In genomic region chr11:77766351-77767001, GRCm38 (mm10) we compare ENCODE assay signal across 8 mouse cellular contexts. TPM values are rescaled to one million over a fixed set of nuclear protein-coding genes. Genes with fewer than 3 reads are reported as not detected.
DNase-seq lines count a peak whose midpoint lies in the region; ATAC-seq and TF ChIP-seq lines count a peak whose summit lies in the region.

No protein-coding gene starts in this region.

- H3K4me1 ChIP-seq in heart, embryonic 12.5 days (replicated peaks) = peaks cover 45% of the 10 kb centered on the region
- H3K4me1 ChIP-seq in kidney, embryonic 15.5 days = peaks cover 53% of the 10 kb centered on the region
- H3K4me1 ChIP-seq in neural tube, embryonic 14.5 days (ENCODE audit: control insufficient read depth, insufficient read depth, low read length) = peaks cover 35% of the 10 kb centered on the region

- peak overlapping the region; percentile 99 for H3K27ac ChIP-seq in layer of hippocampus, adult 2 months
- peak overlapping the region; percentile 69 for H3K27ac ChIP-seq in heart, embryonic 12.5 days (ENCODE audit: poor library complexity, severe bottlenecking)
- H3K27ac ChIP-seq in kidney, embryonic 15.5 days = peak overlapping the region; percentile 88
- peak overlapping the region; percentile 35; the same call in 1 of the 2 replicates for H3K27ac ChIP-seq in neural tube, embryonic 14.5 days (ENCODE audit: low read depth, low read length)

- H3K27me3 ChIP-seq in heart, embryonic 12.5 days (replicated peaks) = no peaks in the 10 kb centered on the region
- peaks cover 7% of the 10 kb centered on the region; the same call in 1 of the 2 replicates for H3K27me3 ChIP-seq in kidney, embryonic 15.5 days
- no peaks in the 10 kb centered on the region for H3K27me3 ChIP-seq in neural tube, embryonic 14.5 days (ENCODE audit: control insufficient read depth, insufficient read depth, low read length)

- no peaks in the 10 kb centered on the region for H3K36me3 ChIP-seq in heart, embryonic 12.5 days
- no peaks in the 10 kb centered on the region for H3K36me3 ChIP-seq in kidney, embryonic 15.5 days
- H3K36me3 ChIP-seq in neural tube, embryonic 14.5 days (ENCODE audit: control insufficient read depth, insufficient read depth, low read length) = no peaks in the 10 kb centered on the region

- ATAC-seq in heart, embryonic 12.5 days (ENCODE audit: insufficient number of reproducible peaks, low FRiP score) = peak; percentile 61
- peak; percentile 46 for ATAC-seq in kidney, embryonic 15.5 days (replicated peaks; ENCODE audit: low FRiP score)
- peak; percentile 19; the same call in 1 of the 2 replicates for ATAC-seq in neural tube, embryonic 14.5 days (ENCODE audit: low read depth)

- peak overlapping the region; percentile 69 for H3K9ac ChIP-seq in heart, embryonic 12.5 days
- peak overlapping the region; percentile 42 for H3K9ac ChIP-seq in kidney, embryonic 15.5 days
- H3K9ac ChIP-seq in neural tube, embryonic 14.5 days (replicated peaks; ENCODE audit: low read depth, low read length) = peak overlapping the region; percentile 48

- peak overlapping the region; percentile 58 for H3K4me3 ChIP-seq in layer of hippocampus, adult 2 months
- peak overlapping the region; percentile 50 for H3K4me3 ChIP-seq in heart, embryonic 12.5 days
- H3K4me3 ChIP-seq in kidney, embryonic 15.5 days (replicated peaks) = peak overlapping the region; percentile 45
- H3K4me3 ChIP-seq in neural tube, embryonic 14.5 days (ENCODE audit: low read depth, low read length) = peak overlapping the region; percentile 28

- H3K4me2 ChIP-seq in heart, embryonic 12.5 days = peak overlapping the region; percentile 89
- peak overlapping the region; percentile 87 for H3K4me2 ChIP-seq in kidney, embryonic 15.5 days
- H3K4me2 ChIP-seq in neural tube, embryonic 14.5 days (ENCODE audit: low read depth, low read length) = peak overlapping the region; percentile 72

- DNase-seq in layer of hippocampus, adult 2 months (ENCODE audit: low spot score in 2 of 2) = no peak
- no peak for DNase-seq in layer of hippocampus, adult 9-10 months (ENCODE audit: low spot score)
- DNase-seq in embryo, embryonic 11 days = peak; percentile 71
- DNase-seq in lung, adult 18-20 months = peak; percentile 68 to 69
- peak; percentile 63 to 69 for DNase-seq in thymus, postnatal 36 days

- peak; percentile 75 for TF ChIP-seq CTCF in layer of hippocampus, adult 2 months (conservative IDR thresholded peaks at IDR 0.05)

- WGBS in heart, embryonic 12.5 days = under 1% methylated on average over 35 of the region's 35 CpGs
- WGBS in kidney, embryonic 15.5 days = under 1% methylated on average over 35 of the region's 35 CpGs
- 2% methylated on average over 35 of the region's 35 CpGs for WGBS in neural tube, embryonic 14.5 days

- no peaks in the 10 kb centered on the region for H3K9me3 ChIP-seq in heart, embryonic 12.5 days (replicated peaks)
- H3K9me3 ChIP-seq in kidney, embryonic 15.5 days (replicated peaks) = no peaks in the 10 kb centered on the region
- no peaks in the 10 kb centered on the region for H3K9me3 ChIP-seq in neural tube, embryonic 14.5 days (ENCODE audit: control insufficient read depth, low read length)

RNA-seq across cellular contexts. Expression of gene Myo18a, which starts 3.4 kb away (rescaled TPM):
- 100 to 1,000 TPM; 137 to 156 TPM for total RNA-seq in layer of hippocampus, adult 2 months (2021)
- polyA plus RNA-seq in heart, embryonic 12.5 days (2016; fragmentation: Nextera tagmentation; extraction: Ambion mirVana) = 154 and 164 TPM in 2 replicates
- 30.4 and 31.8 TPM in 2 replicates for polyA plus RNA-seq in kidney, embryonic 15.5 days (2015; fragmentation: Nextera tagmentation; extraction: Ambion mirVana)
- 35.7 and 42.6 TPM in 2 replicates for polyA plus RNA-seq in neural tube, embryonic 14.5 days (2014; fragmentation: Nextera tagmentation; extraction: Ambion mirVana)

RNA-seq across cellular contexts. Expression of gene Gm10277, which starts 21.1 kb away (rescaled TPM):
- total RNA-seq in layer of hippocampus, adult 2 months (2021) = not detected
- 1.2 and 1.5 TPM in 2 replicates for polyA plus RNA-seq in heart, embryonic 12.5 days (2016; fragmentation: Nextera tagmentation; extraction: Ambion mirVana)
- polyA plus RNA-seq in kidney, embryonic 15.5 days (2015; fragmentation: Nextera tagmentation; extraction: Ambion mirVana) = 1.5 and 2.3 TPM in 2 replicates
- polyA plus RNA-seq in neural tube, embryonic 14.5 days (2014; fragmentation: Nextera tagmentation; extraction: Ambion mirVana) = 2.1 and 2.4 TPM in 2 replicates

RNA-seq across cellular contexts. Expression of gene Cryba1, which starts 41.4 kb away (rescaled TPM):
- total RNA-seq in layer of hippocampus, adult 2 months (2021) = not detected
- 0.51 TPM in 1 of 2 replicates, not detected in the other for polyA plus RNA-seq in heart, embryonic 12.5 days (2016; fragmentation: Nextera tagmentation; extraction: Ambion mirVana)
- polyA plus RNA-seq in kidney, embryonic 15.5 days (2015; fragmentation: Nextera tagmentation; extraction: Ambion mirVana) = not detected in 2 replicates
- polyA plus RNA-seq in neural tube, embryonic 14.5 days (2014; fragmentation: Nextera tagmentation; extraction: Ambion mirVana) = 0.64 and 0.72 TPM in 2 replicates

Comparison
In these comparisons a context has a peak if more than half of its experiments do, and no peak if none do; other contexts are left out.
1. DNase-seq: peak in embryo, embryonic 11 days (single experiment), lung, adult 18-20 months (2 of 2) and thymus, postnatal 36 days (2 of 2); none in layer of hippocampus, adult 2 months (0 of 2) and layer of hippocampus, adult 9-10 months (single experiment).
2. H3K27ac ChIP-seq: peak in every context shown above with its lines; median percentile 99 in layer of hippocampus, adult 2 months; 88 in kidney, embryonic 15.5 days; 69 in heart, embryonic 12.5 days; 35 in neural tube, embryonic 14.5 days.
3. Peak in every context shown above with its lines, with median percentiles within 50 percentile points of each other: H3K4me3 ChIP-seq, ATAC-seq, H3K4me2 ChIP-seq and H3K9ac ChIP-seq.